Mouse (Mus musculus) stomach, postnatal 0 days (tissue): Measurements from ENCODE around the gene Arpc1a.

ENCODE experiments used
- CTCF ChIP-seq: IDR thresholded peaks from 2 replicates; pipeline ENCODE4 v1.5.1; 2016; ENCODE audit warnings: antibody characterized with exemption, low read depth, mild to moderate bottlenecking, moderate library complexity
- EP300 ChIP-seq: optimal IDR thresholded peaks from 2 replicates; pipeline ENCODE3; 2016; ENCODE audit warnings: antibody characterized with exemption

- TF ChIP-seq CTCF = no peak
- TF ChIP-seq EP300 = no peak
Measured at GRCm38 (mm10) chr5:145113416-145113815, 29.8 kb downstream of the Arpc1a start.
